Mouse (Mus musculus) T-helper 1 cell (primary cell): ENCODE data around the gene Slc12a7.

ENCODE experiments used
- in situ Hi-C: fragments of 300-600 bp; cut with MboI, MseI; formaldehyde crosslinking; loops from one replicate; pipeline ENCODE4 v1.15.1; 2025; ENCODE audit warnings: high pct_unique_total_duplicates

Slc12a7 gene

GRCm38 (mm10) chr13:73759596-73759995, 26.7 kb downstream of the Slc12a7 start:
- in situ Hi-C loops = loop anchor here (25.0 kb wide), 1 partner anchor 1053 kb away; the partner anchor contains the start of gene Cast

DNA sequence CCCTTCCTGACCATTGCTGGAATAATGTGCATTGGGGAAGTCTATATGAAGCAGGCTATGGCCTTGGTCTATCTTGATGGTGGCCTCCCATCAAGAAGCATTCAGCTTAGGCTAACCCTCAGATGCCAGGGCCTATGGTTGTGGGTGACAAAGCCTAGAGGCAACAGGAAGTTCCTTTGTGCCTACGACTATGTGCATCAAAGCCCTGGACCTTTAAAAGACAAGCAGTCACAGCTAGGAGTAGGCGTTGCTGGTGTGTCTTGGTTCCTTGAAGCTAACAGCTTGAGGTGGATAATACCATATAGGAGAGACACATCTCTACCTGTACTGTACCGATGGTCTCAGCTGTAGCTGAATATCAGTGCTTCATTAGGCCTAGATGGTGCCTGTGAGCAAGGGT, 27.2 kb downstream of the Slc12a7 start:
- in situ Hi-C loops = loop anchor here (25.0 kb wide), 1 partner anchor 1052 kb away; the partner anchor contains the start of gene Cast

DNA sequence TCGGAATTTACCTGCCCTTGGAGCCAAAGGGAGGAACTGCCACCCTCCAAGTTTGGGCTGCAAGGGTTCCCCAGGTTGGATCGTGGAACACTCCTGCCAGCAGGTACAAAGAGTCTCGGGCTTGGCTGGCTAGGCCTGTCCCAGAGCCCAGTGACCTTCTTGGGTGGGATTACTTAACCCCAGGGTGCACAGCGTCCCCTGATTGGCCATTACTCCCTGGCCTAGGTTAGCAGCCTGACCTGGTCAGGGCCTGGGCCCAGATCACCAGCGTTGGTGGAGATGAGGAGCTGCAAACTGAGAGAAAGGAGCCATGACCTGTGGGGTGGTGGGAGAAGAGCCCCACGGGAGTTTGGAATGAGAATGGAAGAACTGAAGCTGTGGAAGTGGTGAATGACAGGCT, 30.0 kb downstream of the Slc12a7 start:
- in situ Hi-C loops = loop anchor here (25.0 kb wide), 1 partner anchor 1049 kb away; the partner anchor contains the start of gene Cast

DNA sequence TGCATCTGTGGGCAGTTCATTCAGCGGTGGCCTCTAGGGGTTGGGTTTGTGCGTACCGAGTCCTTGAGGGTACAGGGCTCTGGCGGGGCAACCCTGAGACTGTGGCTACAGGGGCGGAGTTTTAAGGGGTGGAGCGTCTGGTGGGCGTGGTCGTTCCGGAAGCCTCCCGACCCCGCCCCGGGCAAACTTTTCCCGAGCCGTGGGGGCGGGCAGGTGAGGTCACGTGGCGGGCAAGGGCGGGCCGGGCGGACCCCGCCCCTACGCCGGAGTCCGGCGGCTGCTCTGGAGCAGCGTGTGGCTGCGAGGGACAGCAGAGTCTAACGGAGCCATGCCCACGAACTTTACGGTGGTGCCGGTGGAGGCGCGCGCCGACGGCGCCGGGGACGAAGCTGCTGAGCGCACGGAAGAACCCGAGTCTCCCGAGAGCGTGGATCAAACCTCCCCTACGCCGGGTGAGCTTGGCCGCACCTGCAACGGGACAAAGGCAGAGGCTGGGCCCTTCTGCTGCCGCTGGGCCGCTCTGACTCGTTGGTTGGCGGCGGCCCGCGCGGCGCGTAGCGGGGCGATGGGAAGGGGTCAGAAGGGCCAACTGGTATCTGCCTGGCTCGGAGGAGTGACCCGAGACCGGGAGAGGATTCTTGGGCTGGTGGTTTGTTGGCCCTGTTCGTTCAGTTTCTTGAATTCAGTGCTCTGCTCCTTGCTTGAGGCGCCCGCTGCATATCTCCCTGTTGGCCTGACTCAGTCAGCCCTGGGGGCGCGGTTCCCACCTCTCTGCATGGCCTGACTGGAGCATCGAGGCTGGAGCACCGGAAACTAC, 30.8 kb downstream of the Slc12a7 start:
- in situ Hi-C loops = loop anchor here (25.0 kb wide), 1 partner anchor 1049 kb away; the partner anchor contains the start of gene Cast

DNA sequence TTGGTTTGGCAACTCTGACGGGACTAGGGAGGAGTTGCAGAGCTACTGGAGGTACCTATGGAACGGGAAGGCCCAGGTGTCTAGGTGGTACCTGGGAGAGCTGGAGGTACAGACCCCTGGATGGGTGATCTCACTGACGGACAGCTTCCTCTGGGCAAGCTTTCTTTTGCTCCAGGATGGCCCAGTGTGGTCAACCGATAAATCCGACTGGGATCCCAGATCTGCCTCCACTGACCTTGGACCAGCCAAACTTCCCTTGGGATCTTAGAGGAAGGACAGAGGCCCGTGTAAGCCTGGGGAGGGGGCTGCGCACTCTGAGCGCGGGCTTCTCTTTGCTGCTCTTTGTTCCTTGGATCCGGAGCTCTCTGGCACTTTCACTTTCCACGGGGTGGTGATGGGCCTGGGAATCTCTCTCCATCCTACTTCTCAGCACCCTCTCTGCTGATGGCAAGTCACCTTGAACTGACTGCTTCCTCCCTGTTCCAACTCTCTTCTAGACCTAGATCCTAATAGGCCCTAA, 31.4 kb downstream of the Slc12a7 start:
- in situ Hi-C loops = loop anchor here (25.0 kb wide), 1 partner anchor 1048 kb away; the partner anchor contains the start of gene Cast

GRCm38 (mm10) chr13:73765393-73765792, 32.5 kb downstream of the Slc12a7 start:
- in situ Hi-C loops = loop anchor here (25.0 kb wide), 1 partner anchor 1047 kb away; the partner anchor contains the start of gene Cast

DNA sequence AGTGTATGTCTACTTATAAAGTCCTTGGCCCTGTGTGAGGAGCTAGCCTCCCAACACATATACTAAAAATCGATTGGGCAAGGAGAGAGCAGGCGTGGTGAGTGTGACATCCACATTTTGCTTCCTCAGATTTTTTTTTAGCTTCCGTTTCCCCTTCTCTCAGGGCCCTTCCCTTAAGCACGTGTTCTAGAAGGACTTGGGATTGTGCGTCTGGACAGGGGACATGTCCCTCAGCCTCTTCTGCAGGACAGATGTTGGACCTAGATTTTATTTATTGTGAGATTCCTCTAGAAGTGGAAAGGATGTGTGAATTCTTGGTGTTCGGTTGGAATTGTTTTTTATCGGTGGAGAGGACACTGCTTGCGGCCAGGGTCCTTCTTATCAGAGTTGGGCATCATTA, 34.3 kb downstream of the Slc12a7 start:
- in situ Hi-C loops = loop anchor here (25.0 kb wide), 1 partner anchor 1045 kb away; the partner anchor contains the start of gene Cast

DNA sequence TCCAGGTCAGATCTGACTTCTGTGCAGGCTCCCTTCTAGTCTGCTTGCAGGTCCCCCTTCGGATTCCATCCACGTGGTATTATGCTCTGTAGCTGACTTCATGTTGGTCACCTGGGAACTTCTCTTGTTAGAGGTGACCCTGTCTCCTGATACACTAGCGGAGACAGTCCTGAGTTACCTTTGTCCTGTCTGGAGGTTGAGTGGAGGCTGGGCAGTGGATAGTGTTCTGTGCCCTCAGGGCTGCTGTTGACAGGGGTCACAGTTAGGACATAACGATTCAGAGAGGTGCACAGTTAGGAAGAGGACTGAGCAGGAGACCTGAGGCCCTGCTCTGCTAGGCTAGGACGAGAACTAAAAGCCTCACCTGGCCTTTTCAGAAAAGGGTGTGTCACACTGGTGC, 34.9 kb downstream of the Slc12a7 start:
- in situ Hi-C loops = loop anchor here (25.0 kb wide), 1 partner anchor 1045 kb away; the partner anchor contains the start of gene Cast

DNA sequence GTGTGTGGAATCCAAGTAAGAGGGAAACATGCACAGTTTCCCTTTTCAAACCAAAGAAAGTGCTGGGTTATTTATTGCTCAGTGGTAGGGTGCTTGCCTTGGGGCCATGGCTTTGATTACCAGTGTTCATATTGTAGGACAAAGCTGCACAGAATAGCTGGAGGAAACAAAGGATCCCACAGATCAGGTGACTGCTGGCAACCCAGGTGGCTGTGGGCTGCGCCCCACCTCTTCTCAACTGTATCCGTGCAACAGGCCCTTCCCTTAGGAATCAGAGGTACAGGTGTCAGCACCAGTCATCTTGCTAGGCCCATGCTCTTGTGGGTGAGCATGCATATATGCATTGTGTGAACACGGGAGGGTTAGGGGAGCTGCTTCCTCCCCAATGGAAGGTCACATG, 35.4 kb downstream of the Slc12a7 start:
- in situ Hi-C loops = loop anchor here (25.0 kb wide), 1 partner anchor 1044 kb away; the partner anchor contains the start of gene Cast

DNA sequence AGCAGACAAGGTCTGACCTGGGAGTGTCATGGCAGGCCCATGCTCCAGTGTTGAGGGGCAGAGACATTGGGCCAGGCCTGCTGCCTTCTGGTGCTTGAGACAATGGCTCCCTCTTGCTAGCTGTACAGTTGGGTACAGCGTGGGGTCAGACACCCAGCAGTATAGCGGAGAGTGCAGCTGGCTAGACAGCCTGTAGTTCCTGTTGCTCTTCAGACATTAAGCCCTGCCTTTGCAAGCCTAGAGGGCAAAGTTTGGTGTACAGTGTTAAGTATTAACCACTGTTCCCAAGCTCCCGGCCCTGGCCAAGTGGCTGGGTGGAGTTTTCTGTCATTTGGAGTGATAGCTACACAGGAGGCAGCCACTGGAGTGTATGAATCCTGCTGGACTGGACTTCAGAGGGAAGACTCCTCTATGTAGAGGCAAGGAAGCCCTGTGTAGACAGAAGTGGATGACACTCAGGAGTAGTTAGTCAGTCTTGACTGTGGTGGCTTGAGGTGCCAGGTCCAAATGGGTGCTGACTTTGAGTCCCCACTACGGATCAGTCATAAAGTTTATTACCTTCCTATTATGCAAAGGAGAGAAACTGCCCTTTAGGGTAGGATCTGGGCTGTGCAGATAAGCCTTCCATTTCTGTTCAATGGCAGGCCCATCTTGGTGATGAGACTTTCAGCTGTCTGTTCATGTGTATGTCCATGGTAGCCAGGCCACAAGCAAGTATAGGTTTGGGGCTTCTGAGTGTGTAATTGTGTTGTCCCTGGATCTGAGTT, 37.2 kb downstream of the Slc12a7 start:
- in situ Hi-C loops = loop anchor here (25.0 kb wide), 1 partner anchor 1042 kb away; the partner anchor contains the start of gene Cast

- in situ Hi-C loops = loop anchor here (25.0 kb wide), 1 partner anchor 1041 kb away; the partner anchor contains the start of gene Cast
Measured at GRCm38 (mm10) chr13:73771131-73771530, 38.2 kb downstream of the Slc12a7 start.

GRCm38 (mm10) chr13:73772655-73773054, 39.8 kb downstream of the Slc12a7 start:
- in situ Hi-C loops = loop anchor here (25.0 kb wide), 1 partner anchor 1040 kb away; the partner anchor contains the start of gene Cast

DNA sequence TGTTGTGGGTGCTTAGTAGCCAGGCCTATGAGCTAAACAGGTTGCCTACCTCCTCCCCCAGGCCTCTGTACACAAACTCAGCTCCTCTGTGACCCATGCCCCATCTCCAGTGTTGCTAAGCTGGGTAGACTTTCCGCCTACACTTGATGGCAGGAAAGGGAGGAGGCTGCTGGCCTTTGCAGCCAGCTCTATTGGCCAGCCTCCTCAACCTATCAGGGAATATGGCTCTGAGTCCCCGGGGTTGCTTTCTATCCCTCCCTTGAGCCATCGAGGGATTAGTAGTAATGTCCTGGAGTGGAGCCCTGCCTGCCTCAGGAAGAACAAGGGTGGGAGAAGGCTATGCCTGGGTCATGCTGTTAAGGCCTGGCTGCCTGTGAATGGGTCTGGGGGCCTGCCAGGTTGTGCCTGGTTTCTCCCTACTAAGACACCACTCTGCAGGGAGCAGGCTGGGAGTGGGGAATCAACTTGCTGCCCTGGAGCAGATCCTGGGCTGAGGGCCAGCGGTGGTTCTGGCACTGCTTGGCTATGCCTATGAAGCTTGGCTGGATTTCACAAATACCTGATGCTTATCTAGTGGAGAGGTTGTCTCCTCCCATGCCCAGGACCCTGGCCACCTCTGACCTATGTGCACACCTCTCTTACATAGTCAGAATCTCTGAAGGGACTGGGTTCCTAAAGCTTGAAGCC, 40.8 kb downstream of the Slc12a7 start:
- in situ Hi-C loops = loop anchor here (25.0 kb wide), 1 partner anchor 1039 kb away; the partner anchor contains the start of gene Cast

- in situ Hi-C loops = no loop called here
Measured at GRCm38 (mm10) chr13:73775786-73776185, 42.9 kb downstream of the Slc12a7 start.

- in situ Hi-C loops = no loop called here
Measured at GRCm38 (mm10) chr13:73777578-73777977, 44.7 kb downstream of the Slc12a7 start.

GRCm38 (mm10) chr13:73782486-73782885, 49.6 kb downstream of the Slc12a7 start:
- in situ Hi-C loops = no loop called here

GRCm38 (mm10) chr13:73792176-73792575, 59.3 kb downstream of the Slc12a7 start:
- in situ Hi-C loops = no loop called here

DNA sequence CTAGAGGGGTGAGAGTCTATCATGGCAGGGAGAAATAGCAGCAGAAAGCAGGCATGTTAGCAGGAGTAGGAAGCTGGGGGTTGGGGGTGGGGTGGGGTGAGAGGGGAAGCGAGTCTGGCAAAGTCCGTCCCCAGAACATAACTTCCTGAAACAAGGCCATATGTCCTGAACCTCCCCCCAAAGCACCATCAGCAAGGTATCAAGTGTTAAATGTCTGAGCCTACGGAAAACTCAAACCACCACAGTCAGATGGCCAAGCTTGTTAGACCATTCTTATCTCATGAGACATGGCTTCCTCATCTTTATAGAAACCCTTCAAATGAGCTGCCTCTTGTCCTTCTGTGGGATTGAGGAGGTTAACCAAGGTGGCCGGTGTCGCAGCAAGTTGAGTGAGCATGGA, 60.3 kb downstream of the Slc12a7 start:
- in situ Hi-C loops = no loop called here

- in situ Hi-C loops = no loop called here
Measured at GRCm38 (mm10) chr13:73799110-73799509, 66.2 kb downstream of the Slc12a7 start.

DNA sequence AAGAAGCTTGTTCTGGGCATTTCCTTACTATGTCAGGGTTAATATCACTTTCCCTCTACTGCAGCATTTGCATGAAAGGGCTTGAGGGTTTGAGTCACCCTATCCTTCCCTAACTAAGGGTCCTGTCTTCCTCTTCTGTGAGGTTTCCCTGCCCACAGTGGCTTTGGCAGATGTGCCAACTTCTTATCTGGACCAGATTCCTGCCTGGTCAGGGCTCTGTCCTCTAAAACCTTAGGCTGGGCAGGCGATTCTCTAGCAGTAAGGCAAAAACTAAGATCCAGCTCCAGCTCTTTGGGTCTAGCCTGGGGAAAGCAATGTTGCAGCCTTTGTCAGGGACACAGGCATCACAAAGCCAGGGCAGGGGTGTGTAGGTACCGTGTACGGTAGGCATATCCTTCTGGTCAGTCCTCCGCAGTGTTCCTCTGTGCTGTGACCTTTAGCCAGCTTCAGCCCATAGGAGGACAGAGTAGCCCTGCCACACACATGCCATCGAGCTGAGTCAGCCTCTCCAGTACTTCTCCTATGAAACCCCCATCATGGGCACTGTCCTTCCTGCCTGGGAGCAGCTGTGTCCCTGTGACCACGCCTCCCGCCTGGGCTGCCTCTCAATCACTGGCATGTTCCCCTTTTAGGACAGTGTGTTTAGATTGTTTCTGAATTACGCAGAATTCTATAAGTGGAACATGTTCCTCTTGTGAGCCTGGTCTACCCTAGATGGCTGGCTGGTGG, 70.7 kb downstream of the Slc12a7 start:
- in situ Hi-C loops = loop anchor here (10.0 kb wide), 1 partner anchor 1169 kb away; no protein-coding TSS in a partner anchor
